Mouse (Mus musculus) induced T-regulatory cell, adult 2 months (primary cell): Measurements from ENCODE around the gene Sltm.
A peak's percentile ranks its signal among the peaks of the same experiment; 100 is the strongest.
"Not testable (repeated sequence)": the region's sequence is repeated elsewhere in the genome, so short reads cannot be mapped to it uniquely, and the experiment has no call there.

Experiments used
- DNase-seq: peaks from one replicate; pipeline ENCODE4 v3.0.0-alpha.2; 2012; ENCODE audit warnings: low read depth

The Sltm gene

GRCm38 (mm10) chr9:70542305-70543041, at the start of gene Sltm:
Sltm (plus strand) TSS chr9:70542754.
- peak; percentile 98 for DNase-seq

- DNase-seq = no peak
These were observed 49.5 kb upstream of the Sltm start for GRCm38 (mm10) chr9:70493038-70493437.

- no peak for DNase-seq
These were observed 45.6 kb upstream of the Sltm start for GRCm38 (mm10) chr9:70496990-70497389.

DNA sequence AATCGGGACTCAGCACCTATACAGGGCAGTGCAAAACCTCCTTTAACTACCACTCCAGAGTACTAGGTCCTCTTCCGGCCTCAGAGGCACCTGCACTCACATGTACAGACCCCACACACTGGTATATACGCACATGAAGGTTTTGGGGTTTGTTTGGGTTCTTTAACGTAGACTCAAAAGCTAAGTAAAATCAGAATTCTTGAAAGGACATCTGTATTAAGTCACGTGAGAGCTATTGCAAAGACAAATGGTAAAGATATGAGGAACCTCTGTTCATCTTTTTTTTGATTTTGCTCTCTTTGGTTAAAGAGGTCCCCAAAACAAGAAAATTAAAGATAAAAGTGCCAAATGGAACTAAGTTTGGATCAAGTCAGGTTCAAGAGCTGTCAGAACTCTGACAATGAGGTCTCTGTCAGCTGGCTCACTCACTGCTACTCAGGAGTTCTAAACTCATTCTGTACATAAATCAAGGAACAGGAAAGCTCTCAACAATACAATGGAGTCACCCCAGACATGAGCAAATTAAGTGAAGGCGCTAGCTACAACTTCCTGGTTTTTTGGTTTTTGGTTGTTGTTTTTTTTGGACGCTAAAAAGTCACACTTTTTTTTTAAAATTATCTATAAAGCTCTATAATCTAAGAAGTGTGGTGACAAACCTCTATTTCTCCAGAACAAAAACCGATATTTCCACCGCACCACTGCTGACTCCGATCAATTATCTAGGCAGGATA, 40.1 kb upstream of the Sltm start:
- peak; percentile 54 for DNase-seq

GRCm38 (mm10) chr9:70503015-70503603, 39.4 kb upstream of the Sltm start:
- DNase-seq = peak; percentile 71

DNA sequence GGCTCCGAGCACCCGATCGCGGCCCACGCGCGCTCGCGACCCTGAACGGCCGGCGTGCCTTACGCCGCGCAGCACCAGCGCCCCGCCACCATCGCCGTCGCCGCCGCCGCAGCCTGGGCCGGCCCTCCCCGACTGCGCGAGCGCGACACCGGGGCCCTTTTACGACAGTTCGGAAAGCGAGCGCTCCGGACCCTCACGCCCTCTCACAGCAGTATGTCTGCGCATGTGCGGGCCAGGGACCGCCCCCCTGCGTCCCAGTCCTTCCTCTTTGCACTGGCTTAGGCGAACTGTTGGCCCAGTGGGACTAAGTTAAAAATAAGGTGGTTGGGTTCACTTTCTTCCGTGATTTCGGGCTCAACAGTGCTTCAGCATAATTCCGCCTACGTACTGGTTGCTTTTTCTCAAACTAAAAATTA, 38.9 kb upstream of the Sltm start, which contains the start of gene Rnf111:
TSS of gene Rnf111 (minus strand) at position 100 of the 416 bp plus-strand sequence.
- peak; percentile 98 for DNase-seq

- DNase-seq = peak; percentile 47
These were observed 36.4 kb upstream of the Sltm start for GRCm38 (mm10) chr9:70506186-70506585.

DNA sequence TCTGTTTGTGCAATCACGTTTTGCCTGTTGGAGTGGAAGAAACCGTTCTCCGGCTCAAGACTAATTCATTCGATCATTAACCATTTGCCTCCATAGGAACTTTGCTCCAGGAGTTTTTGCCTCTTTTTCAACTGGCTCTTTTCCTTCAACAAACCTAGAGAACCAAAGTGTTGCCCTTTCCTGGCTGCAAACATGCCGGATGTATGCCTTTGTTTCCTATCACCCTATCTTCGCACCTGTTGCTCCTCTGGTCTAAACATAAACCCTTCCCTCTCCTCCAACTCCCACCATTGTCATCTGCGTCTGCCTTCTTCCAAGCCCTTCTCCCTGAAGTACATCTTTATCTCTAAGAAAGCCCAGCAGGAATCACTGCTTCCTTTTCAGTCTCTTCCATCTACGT, 35.8 kb upstream of the Sltm start:
- no peak for DNase-seq

- DNase-seq = no peak
These were observed 32.5 kb upstream of the Sltm start for GRCm38 (mm10) chr9:70509906-70510525.

DNA sequence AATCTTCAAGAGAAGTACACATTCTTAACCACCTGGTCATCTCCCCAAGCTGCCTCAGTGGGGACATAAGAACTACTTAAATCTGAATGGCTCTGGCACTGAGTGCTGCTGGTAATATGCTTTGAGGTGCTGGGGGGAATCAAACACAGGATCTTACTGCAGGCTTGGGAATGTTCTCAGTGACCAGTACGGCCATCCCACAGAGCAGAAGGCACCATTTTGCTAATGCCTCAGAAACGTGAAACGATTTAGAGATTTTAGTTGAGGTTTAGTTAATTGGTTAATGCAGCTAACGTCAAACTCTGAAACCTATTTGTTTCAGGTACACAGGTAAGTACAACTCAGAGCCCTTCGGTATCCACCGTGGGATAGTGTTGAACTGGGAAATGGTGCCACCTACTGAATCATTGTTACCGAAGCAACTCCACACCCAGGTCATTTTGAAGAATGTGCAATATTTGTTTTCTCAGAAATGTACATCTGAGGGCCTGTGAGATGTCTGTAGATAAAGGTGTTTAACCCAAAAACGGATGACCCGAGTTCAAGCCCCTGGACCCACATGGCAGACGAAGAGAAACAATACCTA, 31.5 kb upstream of the Sltm start:
- DNase-seq = peak; percentile 48

DNA sequence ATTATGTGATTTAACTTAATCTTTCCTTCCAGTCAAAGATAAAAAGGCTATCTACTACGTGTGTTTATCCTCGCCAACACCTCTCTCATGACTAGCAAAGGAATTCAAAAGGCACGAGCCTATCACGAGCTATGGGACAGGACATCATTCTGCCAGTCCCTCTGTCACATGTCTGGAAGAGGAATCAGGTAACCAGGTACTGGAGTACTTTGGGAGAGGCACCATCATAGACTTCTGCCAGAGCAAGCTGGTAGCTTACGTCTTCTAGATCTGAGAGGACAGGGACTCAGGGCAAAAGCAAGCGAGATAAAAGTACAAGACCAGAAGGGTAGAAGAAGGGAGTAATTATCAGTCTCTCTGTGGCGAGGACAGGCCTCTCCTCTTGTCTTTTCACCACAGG, 30.9 kb upstream of the Sltm start:
- DNase-seq = no peak

DNA sequence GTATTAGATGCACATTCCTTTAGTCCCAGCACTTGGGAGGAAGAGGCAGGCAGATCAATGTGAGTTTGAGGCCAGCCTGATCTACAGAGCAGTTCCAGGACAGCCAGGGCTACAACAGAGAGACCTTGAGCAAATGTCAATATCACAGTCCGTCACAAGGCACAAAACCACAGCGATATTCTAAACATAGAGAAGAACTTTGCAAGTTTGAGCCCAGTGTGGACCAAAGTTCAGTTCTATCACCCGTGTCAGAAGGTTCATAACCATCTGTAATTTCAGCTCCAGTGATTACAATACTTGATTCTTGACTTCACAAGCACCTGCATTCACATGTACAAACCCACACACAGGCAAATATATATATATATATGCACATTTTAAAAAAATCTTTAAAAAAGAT, 21.9 kb upstream of the Sltm start:
- no peak for DNase-seq

- DNase-seq = no peak
These were observed 18.7 kb upstream of the Sltm start for GRCm38 (mm10) chr9:70523813-70524212.

DNA sequence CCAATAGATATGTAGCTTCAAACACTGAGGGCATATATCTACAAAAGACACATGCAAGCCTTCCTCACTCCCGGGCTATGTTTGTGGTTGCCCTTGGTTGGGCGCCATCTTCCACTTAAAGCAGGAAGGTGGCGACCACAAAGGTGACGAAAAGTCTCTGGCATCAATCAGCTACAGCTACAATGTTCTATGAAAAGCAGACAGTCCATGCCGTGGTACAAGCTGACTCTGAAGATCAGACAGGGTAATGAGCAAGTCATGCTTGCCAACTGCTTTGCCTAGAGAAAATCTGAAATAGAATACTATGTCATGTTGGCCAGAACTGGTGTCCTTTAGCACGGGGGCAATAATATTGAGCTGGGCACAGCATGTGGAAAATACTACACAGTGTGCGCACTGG, 18.2 kb upstream of the Sltm start:
- no peak for DNase-seq

- no peak for DNase-seq
These were observed 9.2 kb upstream of the Sltm start for GRCm38 (mm10) chr9:70533328-70533727.

DNA sequence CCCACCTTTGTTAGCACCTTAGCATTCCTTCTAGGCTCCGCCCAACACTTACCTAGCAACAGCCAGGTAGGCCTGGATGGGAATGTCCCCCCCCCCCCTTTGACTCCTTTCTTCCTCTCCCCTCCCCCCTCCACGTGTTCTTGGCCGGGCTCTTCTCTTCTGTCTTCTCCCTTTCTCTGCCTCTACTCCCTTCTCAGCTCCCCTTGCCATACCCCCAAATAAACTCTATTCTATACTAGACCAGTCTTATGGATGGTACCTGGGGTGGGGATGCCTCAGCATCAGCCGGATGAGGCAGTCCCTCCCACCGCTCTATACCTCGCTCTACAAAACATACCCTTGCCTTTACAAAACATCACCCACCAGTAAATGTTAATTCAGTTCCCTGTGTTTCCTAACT, 970 bp upstream of the Sltm start:
- peak; percentile 41 for DNase-seq

- no peak for DNase-seq
These were observed 710 bp downstream of the Sltm start for GRCm38 (mm10) chr9:70543048-70543880.

GRCm38 (mm10) chr9:70543985-70544384, 1.4 kb downstream of the Sltm start:
- peak; percentile 17 for DNase-seq

DNA sequence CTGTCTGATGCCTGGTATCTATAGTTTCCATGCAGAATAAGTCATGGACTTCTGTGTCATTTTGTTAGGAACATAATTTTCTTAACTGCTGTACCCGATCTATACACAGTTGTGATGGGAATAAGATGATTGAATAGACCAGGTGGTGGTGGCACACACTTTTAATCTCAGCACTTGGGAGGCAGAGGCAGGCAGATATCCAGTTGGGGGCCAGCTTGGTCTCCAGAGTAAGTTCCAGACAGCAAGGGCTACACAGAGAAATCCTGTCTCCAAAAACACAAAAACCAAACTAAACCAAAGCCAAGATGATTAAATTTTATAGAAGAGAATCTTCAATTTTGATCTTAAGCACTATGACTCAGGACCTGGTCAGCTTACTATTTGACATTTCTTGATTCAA, 2.3 kb downstream of the Sltm start:
- DNase-seq = no peak

DNA sequence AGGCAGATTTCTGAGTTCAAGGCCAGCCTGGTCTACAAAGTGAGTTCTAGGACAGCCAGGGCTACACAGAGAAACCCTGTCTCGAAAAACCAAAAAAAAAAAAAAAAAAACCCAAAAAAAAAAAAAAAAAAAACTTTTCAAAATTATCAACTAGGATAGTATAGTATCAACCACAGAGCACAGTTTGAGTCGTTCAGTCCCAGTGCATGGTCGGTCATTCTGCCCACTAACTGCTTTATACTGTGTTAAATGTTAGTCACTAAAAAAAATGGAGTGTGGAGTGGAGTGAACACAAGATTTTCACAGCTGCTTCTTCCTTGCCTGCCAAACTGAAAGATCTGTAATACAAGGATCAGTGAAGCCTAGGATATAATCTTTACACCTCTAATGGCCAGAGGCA, 4.0 kb downstream of the Sltm start:
- DNase-seq = not testable (repeated sequence)

- DNase-seq = no peak
These were observed 5.8 kb downstream of the Sltm start for GRCm38 (mm10) chr9:70548304-70548703.
